Mouse (Mus musculus) mature B cell (primary cell): ENCODE results near the gene Gm9964.
"Not testable (repeated sequence)": the region's sequence is repeated elsewhere in the genome, so short reads cannot be mapped to it uniquely, and the experiment has no call there.

Source experiments
- in situ Hi-C: fragments of 300-500 bp; cut with MboI; formaldehyde crosslinking; loops from 2 replicates; pipeline ENCODE4 v1.14.3; 2019

The Gm9964 gene

GRCm38 (mm10) chr11:79296856-79297491, at the start of gene Gm9964:
TSS of gene Gm9964 (minus strand) at chr11:79296906.
- in situ Hi-C loops, result loop anchor here (10.0 kb wide), 1 partner anchor 72 kb away; no protein-coding TSS in a partner anchor

DNA sequence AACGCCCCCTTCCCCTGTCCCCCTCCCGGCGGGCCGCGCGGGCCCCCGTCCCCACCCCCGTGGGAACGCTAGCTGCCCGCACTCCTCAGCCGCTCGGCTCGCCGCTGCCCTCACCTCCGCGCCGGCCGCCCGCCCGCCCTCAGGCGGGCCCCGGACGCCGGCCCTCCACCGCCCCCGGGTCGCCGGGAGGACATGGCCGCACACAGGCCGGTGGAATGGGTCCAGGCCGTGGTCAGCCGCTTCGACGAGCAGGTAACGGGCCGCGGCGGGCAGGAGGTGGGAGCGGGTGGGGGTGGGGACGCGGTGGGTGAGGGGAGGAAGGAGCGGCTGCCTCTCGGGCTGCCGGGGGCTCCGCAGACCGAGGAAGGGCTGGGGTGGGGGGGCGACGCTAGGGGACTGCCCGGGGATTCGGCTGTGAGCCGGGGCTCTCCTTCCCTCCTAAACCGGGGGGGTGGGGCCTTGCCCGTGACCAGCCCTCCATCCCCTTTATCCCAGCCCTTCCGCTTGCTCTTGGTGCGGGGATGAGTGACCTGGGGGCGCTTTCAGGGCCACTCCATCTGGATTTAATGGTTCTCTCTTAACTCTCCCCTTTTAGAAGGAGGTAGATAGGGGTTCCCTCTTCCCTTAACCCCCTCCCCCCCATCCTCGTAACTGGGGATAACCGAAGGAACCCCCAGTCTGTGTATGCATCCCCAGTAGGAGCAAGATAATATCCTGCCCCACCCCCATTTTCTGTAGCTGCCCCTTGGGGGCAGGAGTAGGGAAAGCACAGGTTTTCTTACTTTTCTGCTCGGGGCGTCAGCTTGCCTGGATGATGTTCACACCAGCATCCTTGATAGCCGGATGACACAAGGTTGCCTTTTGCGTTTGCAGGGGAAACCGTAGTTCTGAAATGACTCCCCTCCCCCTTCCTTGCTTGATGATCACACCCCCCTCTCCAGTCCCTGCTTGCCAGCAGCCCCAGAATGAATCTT, 43.4 kb upstream of the Gm9964 start:
- in situ Hi-C loops, result no loop called here

DNA sequence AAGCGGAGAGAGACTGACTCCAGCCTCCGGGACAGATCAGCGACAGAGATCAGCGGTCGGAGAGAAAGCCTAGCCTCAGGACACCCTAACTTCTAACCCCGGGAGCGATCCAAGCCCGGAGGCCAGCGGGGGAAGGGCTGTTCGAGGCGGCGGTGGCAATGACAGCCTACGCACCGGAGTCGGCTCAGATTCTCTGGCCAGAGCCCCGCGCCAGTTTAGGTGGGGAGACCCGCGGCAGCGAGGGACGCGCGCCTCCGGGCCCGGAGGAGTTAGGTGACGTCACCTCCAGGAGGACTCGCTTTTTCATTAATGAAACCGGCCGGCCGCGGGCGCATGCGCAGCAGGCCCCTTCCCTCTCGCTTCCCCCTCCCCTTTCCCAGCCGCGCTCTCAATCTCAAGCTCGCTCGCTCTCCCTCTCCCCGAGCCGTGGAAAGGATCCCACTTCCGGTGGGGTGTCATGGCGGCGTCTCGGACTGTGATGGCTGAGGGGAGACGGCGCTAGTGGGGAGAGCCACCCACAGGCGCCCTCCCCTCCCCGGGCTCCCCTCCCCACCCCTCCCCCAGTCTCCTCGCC, 42.6 kb upstream of the Gm9964 start, which contains the start of gene Nf1:
Gene Nf1, plus strand, starts transcription at position 460 of the 574 bp plus-strand sequence.
- in situ Hi-C loops, result no loop called here

GRCm38 (mm10) chr11:79338621-79339020, 41.9 kb upstream of the Gm9964 start:
- in situ Hi-C loops, result no loop called here

GRCm38 (mm10) chr11:79336722-79337267, 40.1 kb upstream of the Gm9964 start:
- in situ Hi-C loops, result no loop called here

- in situ Hi-C loops, result no loop called here
Measured at GRCm38 (mm10) chr11:79335077-79335476, 38.4 kb upstream of the Gm9964 start.

DNA sequence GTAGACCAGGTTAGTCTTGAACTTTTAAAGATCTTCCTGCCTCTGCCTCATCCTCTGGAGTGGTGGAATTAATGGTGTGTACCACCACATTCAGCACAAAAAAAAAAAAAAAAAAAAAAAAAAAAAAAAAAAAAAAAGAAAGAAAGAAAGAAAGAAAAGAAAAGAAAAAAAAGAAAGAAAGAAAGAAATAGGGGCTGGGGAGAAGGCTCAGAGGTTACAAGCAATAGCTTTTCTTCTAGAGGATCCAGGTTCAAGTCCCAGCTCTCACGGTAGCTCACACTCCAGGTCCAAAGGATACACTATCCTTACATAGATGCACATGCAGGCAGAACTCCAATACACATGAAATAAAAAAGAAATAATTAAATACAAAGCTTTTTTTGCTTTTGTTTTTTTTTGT, 32.9 kb upstream of the Gm9964 start:
- in situ Hi-C loops, result no loop called here

DNA sequence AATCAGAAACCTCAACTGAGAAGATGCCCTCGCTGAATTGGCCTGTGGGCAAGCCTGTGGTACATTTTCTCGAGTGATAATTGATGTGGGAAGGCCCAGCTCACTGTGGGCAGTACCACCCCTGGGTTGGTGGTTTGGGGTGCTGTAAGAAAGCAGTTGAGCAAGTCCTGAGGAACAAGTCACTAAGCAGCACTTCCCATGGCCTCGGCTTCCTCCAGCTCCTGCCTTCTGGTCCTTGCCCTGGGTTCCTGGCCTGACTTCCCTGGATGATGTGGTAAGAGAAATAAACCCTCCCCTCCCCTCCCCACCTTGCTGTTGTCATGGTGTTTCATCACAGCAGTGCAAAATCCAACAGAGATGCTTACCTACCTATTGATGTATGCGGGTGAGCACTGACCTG, 31.4 kb upstream of the Gm9964 start:
- in situ Hi-C loops, result no loop called here

- in situ Hi-C loops, result no loop called here
Measured at GRCm38 (mm10) chr11:79327106-79327505, 30.4 kb upstream of the Gm9964 start.

- in situ Hi-C loops, result no loop called here
Measured at GRCm38 (mm10) chr11:79325663-79326062, 29.0 kb upstream of the Gm9964 start.

- in situ Hi-C loops, result no loop called here
Measured at GRCm38 (mm10) chr11:79323985-79324685, 27.4 kb upstream of the Gm9964 start.

DNA sequence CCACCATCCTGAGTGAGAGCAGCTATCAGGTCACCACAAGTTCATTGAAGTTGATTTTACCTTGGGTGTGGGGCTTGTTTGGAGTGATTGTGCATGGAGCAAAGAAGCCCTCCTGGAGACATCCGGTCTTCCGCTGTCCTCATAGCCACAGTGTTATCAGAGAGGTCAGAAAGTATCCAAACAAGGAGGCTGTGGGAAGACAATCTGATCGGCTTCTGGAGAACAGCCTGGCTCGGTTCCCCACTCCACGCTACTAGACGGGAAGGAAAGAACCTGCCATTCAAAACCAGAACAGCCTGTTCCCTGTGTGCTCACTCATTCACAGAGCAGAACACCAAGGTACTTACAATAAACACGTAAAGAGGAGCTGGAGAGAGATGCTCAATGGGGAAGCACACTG, 23.1 kb upstream of the Gm9964 start:
- in situ Hi-C loops, result no loop called here

- in situ Hi-C loops, result no loop called here
Measured at GRCm38 (mm10) chr11:79316807-79317345, 20.2 kb upstream of the Gm9964 start.

DNA sequence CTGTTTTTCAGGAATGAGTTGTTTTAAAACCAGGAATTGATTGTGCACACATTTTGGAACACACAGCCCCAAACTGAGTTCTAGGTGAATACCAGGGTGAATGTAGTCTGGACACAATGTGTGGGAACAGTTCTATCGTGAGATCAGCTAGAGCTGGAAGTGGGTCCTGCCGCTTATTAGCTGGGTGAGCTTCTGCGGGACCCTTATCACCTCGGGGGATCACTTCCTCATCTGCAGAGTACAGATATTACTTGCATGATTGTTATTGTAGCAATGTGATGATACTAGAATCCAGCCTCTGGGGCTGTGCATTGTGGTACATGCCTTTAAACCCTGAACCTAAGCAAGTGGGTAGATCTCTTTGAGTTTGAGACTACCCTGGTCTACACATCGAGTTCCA, 13.8 kb upstream of the Gm9964 start:
- in situ Hi-C loops, result no loop called here

DNA sequence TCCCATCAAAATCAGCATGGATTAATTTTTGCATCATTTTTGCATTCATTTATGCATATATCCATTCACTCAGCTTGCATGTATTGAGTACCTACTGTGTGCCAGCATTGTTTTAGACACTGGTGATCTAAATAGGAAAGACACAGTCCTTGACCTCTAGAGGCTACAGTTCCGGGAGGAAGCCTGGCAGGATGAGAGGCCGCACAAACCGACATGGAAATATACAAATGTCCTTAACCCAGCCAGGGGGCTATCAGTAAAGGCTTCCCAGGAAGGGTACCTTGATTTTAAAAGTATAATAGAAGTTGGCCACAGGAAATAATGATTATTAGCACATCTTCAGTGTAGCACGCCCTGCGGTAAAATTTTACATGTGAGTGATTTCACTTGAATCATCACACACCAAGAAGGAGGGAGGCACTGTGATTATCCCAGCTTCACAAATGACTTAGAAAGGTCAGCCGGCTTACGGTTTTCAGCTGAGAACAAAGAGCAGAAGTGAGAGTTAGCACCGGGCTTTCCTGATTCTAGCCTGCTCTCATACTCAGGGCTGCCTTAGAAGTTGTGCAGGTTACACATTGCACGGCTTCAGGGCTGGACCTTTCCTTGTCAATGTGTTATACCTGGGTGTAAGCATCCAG, 11.0 kb upstream of the Gm9964 start:
- in situ Hi-C loops, result no loop called here

DNA sequence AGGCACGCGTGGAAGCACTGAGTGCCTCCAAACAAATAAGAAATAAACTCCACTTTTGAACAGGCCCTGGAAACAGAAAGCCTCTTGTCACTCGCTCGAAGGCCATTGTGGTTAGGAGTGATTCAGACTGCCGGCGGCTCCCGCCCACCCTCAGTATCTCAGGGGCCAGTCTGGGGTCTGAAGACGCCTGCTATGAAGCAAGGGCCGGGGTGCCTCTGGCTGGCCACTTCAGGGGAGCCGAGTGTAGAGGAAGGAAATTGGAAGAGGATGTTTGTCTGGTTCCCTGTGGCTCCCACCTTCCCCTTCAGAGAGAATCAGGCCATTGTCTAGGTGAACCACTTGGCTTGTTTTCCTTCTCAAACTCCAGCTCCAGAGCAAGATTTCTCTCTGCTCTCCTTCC, 10.3 kb upstream of the Gm9964 start:
- in situ Hi-C loops, result no loop called here

DNA sequence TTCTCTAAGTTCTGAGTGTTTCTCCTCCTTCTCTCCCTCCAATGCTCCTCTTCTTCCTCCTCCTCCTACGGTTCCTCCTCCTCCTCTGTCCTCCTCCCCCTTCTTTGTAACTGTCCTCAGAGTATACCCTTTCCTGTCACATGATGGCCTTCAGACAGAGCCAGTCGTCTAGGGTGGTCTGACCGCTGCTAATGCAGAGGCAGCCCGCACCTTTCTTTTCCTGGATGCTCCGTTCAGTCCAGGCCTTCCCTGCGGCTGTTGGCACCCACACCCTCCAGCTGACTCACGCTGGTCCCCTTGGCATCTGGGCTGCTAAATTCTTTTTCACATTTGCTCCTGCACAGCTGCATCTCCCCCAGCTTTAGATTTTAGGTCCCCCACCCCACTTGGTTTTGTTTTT, 9.8 kb upstream of the Gm9964 start:
- in situ Hi-C loops, result no loop called here

DNA sequence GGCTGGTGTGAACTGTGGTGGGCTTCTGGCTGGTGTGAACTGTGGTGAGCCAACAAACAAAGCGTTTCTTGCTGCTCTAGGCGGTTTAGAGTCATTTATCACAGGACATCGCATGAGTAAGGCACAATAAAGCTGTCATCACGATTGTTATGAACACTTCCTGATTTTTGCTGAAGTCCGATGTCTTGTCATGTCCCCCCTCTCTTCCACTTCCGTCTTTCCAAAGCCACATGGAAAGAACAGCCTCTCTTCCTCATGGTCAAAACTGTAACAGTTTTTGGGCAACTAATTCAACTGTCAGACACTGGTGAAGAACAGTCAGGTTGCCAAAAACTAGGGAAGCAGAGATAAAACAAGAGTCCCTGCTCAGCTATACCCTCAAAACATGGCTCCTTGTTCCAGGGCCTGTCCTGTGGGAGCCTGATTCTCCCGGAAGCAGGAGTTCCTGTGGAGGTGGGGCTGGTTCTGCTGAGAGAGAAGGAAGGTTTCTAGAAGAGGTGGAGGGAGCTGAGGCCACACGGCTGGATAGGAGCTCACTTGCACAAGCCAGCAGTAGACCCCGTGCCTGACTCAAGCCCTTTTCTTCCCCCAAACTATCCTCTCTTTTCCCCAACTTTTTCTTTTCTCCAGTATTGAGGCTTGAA, 9.1 kb upstream of the Gm9964 start:
- in situ Hi-C loops, result no loop called here

DNA sequence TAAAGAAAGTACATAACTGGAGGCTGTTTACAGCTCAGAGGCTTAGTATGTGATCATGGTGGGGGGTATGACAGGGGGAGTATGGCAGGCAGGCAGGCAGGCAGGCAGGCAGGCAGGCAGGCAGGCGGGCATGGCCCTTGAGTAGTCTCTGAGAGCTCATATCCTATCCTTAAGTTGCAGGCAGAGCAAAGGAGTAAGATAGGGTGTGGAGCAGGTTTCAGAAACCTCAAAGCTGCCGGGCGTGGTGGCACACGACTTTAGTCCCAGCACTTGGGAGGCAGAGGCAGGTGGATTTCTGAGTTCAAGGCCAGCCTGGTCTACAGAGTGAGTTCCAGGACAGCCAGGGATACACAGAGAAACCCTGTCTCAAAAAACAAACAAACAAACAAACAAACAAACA, 7.5 kb upstream of the Gm9964 start:
- in situ Hi-C loops, result not testable (repeated sequence)

DNA sequence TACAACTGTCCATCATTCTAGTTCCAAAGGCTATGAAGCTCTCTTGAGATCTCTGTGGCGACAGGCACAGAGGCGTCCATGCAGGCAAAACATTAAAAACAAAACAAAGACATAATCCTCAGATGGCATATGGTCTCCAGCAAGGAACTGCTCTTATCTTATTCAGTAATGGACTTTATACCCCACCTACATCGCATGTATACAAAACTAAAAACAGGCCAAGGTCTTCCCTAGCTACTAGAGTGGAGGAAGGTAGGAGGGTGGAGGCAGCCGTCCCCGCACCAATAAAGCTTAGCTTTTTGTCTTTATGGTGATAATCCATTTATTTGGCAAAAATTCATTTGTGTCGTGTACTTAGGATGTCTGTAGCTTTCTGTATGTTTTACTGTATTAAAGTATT, 6.4 kb upstream of the Gm9964 start:
- in situ Hi-C loops, result no loop called here
